Mouse (Mus musculus) embryonic fibroblast, embryonic 13.5 days (primary cell): ENCODE measurements around the gene Cept1.

ENCODE experiments used
- CTCF ChIP-seq: IDR thresholded peaks from 2 replicates; pipeline ENCODE4 v1.5.1; 2011; ENCODE audit warnings: mild to moderate bottlenecking, control low read depth, low read length, moderate library complexity, borderline replicate concordance; ENCODE audit not compliant: insufficient read depth
- POLR2A ChIP-seq: IDR thresholded peaks from 2 replicates; pipeline ENCODE4 v1.6.1; 2011; ENCODE audit warnings: low read depth, mild to moderate bottlenecking, control low read depth, low read length, moderate library complexity

- no peak for TF ChIP-seq POLR2A
- no peak for TF ChIP-seq CTCF
Measured at GRCm38 (mm10) chr3:106487551-106487950, 60.1 kb downstream of the Cept1 start.
